Comparison of ENCODE assay signal across 8 mouse cellular contexts in the genomic region with DNA sequence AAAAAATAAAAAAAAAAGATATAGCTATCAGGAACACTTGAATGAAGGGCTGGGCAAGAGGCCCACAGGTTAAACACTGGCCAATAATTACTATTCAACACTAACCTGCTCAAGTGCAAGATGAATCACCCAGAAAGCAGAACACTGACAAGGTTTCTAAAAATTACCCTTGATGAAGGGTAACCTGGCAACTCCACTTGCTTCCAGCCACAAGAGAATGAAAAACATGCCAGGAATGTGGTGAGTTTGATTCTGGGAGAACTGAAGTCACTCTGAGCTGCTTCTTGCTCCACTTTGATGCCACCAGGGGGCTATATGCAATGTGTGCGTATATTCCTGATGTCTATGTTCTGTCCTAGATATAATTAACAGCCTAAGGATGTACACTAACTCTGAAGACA. TPM values are rescaled to one million over a fixed set of nuclear protein-coding genes. Genes with fewer than 3 reads are reported as not detected.
DNase-seq lines count a peak whose midpoint lies in the region; ATAC-seq lines count a peak whose summit lies in the region.

No protein-coding gene starts in this region.

- H3K9ac ChIP-seq in kidney, embryonic 15.5 days = no peak overlapping the region
- H3K9ac ChIP-seq in stomach, embryonic 16.5 days (ENCODE audit: low read length) = 0 out of 2 replicates have a peak overlapping the region, but pooled peaks have one; percentile 5

- no peak for ATAC-seq in kidney, embryonic 15.5 days (replicated peaks; ENCODE audit: low FRiP score)
- ATAC-seq in stomach, embryonic 16.5 days (ENCODE audit: insufficient read depth, low FRiP score) = no peak
- no peak for ATAC-seq in activated CD4-positive, CD25-positive, alpha-beta regulatory T cell, adult 4 months

- H3K27ac ChIP-seq in kidney, embryonic 15.5 days = peak overlapping the region; percentile 45
- no peak overlapping the region for H3K27ac ChIP-seq in stomach, embryonic 16.5 days (ENCODE audit: low read length)

- H3K4me1 ChIP-seq in kidney, embryonic 15.5 days = peaks cover 29% of the 10 kb centered on the region
- H3K4me1 ChIP-seq in stomach, embryonic 16.5 days (ENCODE audit: control insufficient read depth, insufficient read depth, low read length) = peaks cover 22% of the 10 kb centered on the region

- H3K36me3 ChIP-seq in kidney, embryonic 15.5 days = no peaks in the 10 kb centered on the region
- no peaks in the 10 kb centered on the region for H3K36me3 ChIP-seq in stomach, embryonic 16.5 days (ENCODE audit: control insufficient read depth, insufficient read depth, low read length)

- H3K27me3 ChIP-seq in kidney, embryonic 15.5 days = peaks cover 14% of the 10 kb centered on the region; the same call in 1 of the 2 replicates
- H3K27me3 ChIP-seq in stomach, embryonic 16.5 days (ENCODE audit: control insufficient read depth, insufficient read depth, low read length) = no peaks in the 10 kb centered on the region

- WGBS in kidney, embryonic 15.5 days = 18% methylated on average over 1 of the region's 1 CpGs
- WGBS in stomach, embryonic 16.5 days = 13% methylated on average over 1 of the region's 1 CpGs

- H3K4me3 ChIP-seq in kidney, embryonic 15.5 days (replicated peaks) = no peak overlapping the region
- H3K4me3 ChIP-seq in stomach, embryonic 16.5 days (replicated peaks; ENCODE audit: low read length) = no peak overlapping the region

- H3K4me2 ChIP-seq in kidney, embryonic 15.5 days = peak overlapping the region; percentile 5; the same call in 1 of the 2 replicates
- no peak overlapping the region for H3K4me2 ChIP-seq in stomach, embryonic 16.5 days (ENCODE audit: low read depth, low read length)

- peak; percentile 20 for DNase-seq in thymus, postnatal 0 days (ENCODE audit: low spot score)
- no peak for DNase-seq in thymus, postnatal 10 days (ENCODE audit: low spot score in 2 of 2)
- DNase-seq in embryo, embryonic 9.5 days (ENCODE audit: extremely low spot score) = peak; percentile 58
- DNase-seq in gastrocnemius, postnatal 4 days (ENCODE audit: low spot score in 2 of 2) = no peak
- DNase-seq in layer of hippocampus, postnatal 10 days (ENCODE audit: low spot score in 2 of 2) = no peak

- H3K9me3 ChIP-seq in kidney, embryonic 15.5 days (replicated peaks) = no peaks in the 10 kb centered on the region
- no peaks in the 10 kb centered on the region for H3K9me3 ChIP-seq in stomach, embryonic 16.5 days (replicated peaks; ENCODE audit: control insufficient read depth, low read length)

RNA-seq across cellular contexts. Expression of gene Zfp367, which starts 2.2 kb away (rescaled TPM):
- polyA plus RNA-seq in thymus, postnatal 0 days (2015; fragmentation: Nextera tagmentation; extraction: Ambion mirVana) = 22.0 and 24.0 TPM in 2 replicates
- polyA plus RNA-seq in kidney, embryonic 15.5 days (2015; fragmentation: Nextera tagmentation; extraction: Ambion mirVana) = 17.1 and 17.6 TPM in 2 replicates
- polyA plus RNA-seq in stomach, embryonic 16.5 days (2015; fragmentation: Nextera tagmentation; extraction: Ambion mirVana) = 17.8 and 20.1 TPM in 2 replicates
- polyA plus RNA-seq in activated CD4-positive, CD25-positive, alpha-beta regulatory T cell, adult 4 months (2017; shearing (Covaris generic)) = 10 to 100 TPM; 10.7 to 16.1 TPM
- total RNA-seq in gastrocnemius, postnatal 4 days (2021) = 10 to 100 TPM; 15.8 to 17.8 TPM
- total RNA-seq in layer of hippocampus, postnatal 10 days (2021) = 1 to 10 TPM; 7.7 to 9.5 TPM

RNA-seq across cellular contexts. Expression of gene Habp4, which starts 6.5 kb away (rescaled TPM):
- polyA plus RNA-seq in thymus, postnatal 0 days (2015; fragmentation: Nextera tagmentation; extraction: Ambion mirVana) = 6.5 and 6.9 TPM in 2 replicates
- 26.1 and 27.1 TPM in 2 replicates for polyA plus RNA-seq in kidney, embryonic 15.5 days (2015; fragmentation: Nextera tagmentation; extraction: Ambion mirVana)
- polyA plus RNA-seq in stomach, embryonic 16.5 days (2015; fragmentation: Nextera tagmentation; extraction: Ambion mirVana) = 14.2 and 15.4 TPM in 2 replicates
- polyA plus RNA-seq in activated CD4-positive, CD25-positive, alpha-beta regulatory T cell, adult 4 months (2017; shearing (Covaris generic)) = 1 to 10 TPM; 1.8 to 5.1 TPM
- total RNA-seq in gastrocnemius, postnatal 4 days (2021) = 10 to 100 TPM; 27.3 to 30.9 TPM
- total RNA-seq in layer of hippocampus, postnatal 10 days (2021) = 100 to 1,000 TPM; 120 to 121 TPM

RNA-seq across cellular contexts. Expression of gene Slc35d2, which starts 26.0 kb away (rescaled TPM):
- 3.1 and 3.8 TPM in 2 replicates for polyA plus RNA-seq in thymus, postnatal 0 days (2015; fragmentation: Nextera tagmentation; extraction: Ambion mirVana)
- polyA plus RNA-seq in kidney, embryonic 15.5 days (2015; fragmentation: Nextera tagmentation; extraction: Ambion mirVana) = 3.9 and 4.7 TPM in 2 replicates
- polyA plus RNA-seq in stomach, embryonic 16.5 days (2015; fragmentation: Nextera tagmentation; extraction: Ambion mirVana) = 6.2 and 7.2 TPM in 2 replicates
- 10 to 100 TPM; 29.7 to 47.5 TPM for polyA plus RNA-seq in activated CD4-positive, CD25-positive, alpha-beta regulatory T cell, adult 4 months (2017; shearing (Covaris generic))
- 1 to 10 TPM; 3.1 to 3.3 TPM for total RNA-seq in gastrocnemius, postnatal 4 days (2021)
- total RNA-seq in layer of hippocampus, postnatal 10 days (2021) = 1 to 10 TPM in 1 of 2 experiments, under 1 TPM in 1; 0.62 to 1.6 TPM

Comparison
In these comparisons a context has a peak if more than half of its experiments do, and no peak if none do; other contexts are left out.
1. DNase-seq: peak in thymus, postnatal 0 days (single experiment) and embryo, embryonic 9.5 days (single experiment); none in thymus, postnatal 10 days (0 of 2), gastrocnemius, postnatal 4 days (0 of 2) and layer of hippocampus, postnatal 10 days (0 of 2).